Comparison of ENCODE assay signal across 21 mouse cellular contexts in genomic region chr17:31379086-31379485, GRCm38 (mm10). TPM values are rescaled to one million over a fixed set of nuclear protein-coding genes. Genes with fewer than 3 reads are reported as not detected.
DNase-seq lines count a peak whose midpoint lies in the region; ATAC-seq and TF ChIP-seq lines count a peak whose summit lies in the region.
"Had no signal": no experiment of that assay in that cellular context is flagged by ENCODE, and none has a peak within 500 bp of the region (broad histone marks: within the 10 kb centered on the region; RNA-seq: fewer than 3 reads in every experiment).

No protein-coding gene starts in this region.

- no peaks in the 10 kb centered on the region for H3K9me3 ChIP-seq in forebrain, postnatal 0 days (ENCODE audit: low read length)
- no peaks in the 10 kb centered on the region for H3K9me3 ChIP-seq in forebrain, embryonic 10.5 days
- no peaks in the 10 kb centered on the region for H3K9me3 ChIP-seq in MEL (replicated peaks; ENCODE audit: insufficient read depth, low read length)
- H3K9me3 ChIP-seq: heart, embryonic 13.5 days; hindbrain, embryonic 15.5 days; kidney, embryonic 15.5 days; midbrain, embryonic 13.5 days had no signal

- TF ChIP-seq CTCF in forebrain, postnatal 0 days (IDR thresholded peaks at IDR 0.05; ENCODE audit: low read depth) = peak; percentile 39; the same call in 1 of the 2 replicates
- TF ChIP-seq CTCF in layer of hippocampus, adult 2 months (conservative IDR thresholded peaks at IDR 0.05) = no peak; the same call in 1 of the 2 replicates
- peak in 1 of 3 experiments; percentile 23; a peak in 2 of 6 replicates for TF ChIP-seq CTCF in MEL (IDR thresholded peaks at IDR 0.05 in 2 of 3, conservative IDR thresholded peaks at IDR 0.05 in 1 of 3; ENCODE audit: control insufficient read depth in 1 of 3, insufficient read depth in 1 of 3, low read depth in 2 of 3, low read length in 3 of 3, poor library complexity in 1 of 3, severe bottlenecking in 1 of 3)
- TF ChIP-seq CTCF in gastrocnemius, adult 2 months (IDR thresholded peaks at IDR 0.05) = no peak

- no peak overlapping the region for H3K27ac ChIP-seq in forebrain, postnatal 0 days (ENCODE audit: low read depth, low read length)
- no peak overlapping the region for H3K27ac ChIP-seq in forebrain, embryonic 10.5 days
- H3K27ac ChIP-seq in layer of hippocampus, adult 2 months = peak overlapping the region; percentile 82
- no peak overlapping the region for H3K27ac ChIP-seq in MEL (ENCODE audit: control insufficient read depth, low read depth, low read length)
- H3K27ac ChIP-seq in gastrocnemius, adult 2 months = no peak overlapping the region
- H3K27ac ChIP-seq: heart, embryonic 13.5 days; hindbrain, embryonic 15.5 days; kidney, embryonic 15.5 days had no signal

- 73% methylated on average over 2 of the region's 2 CpGs for WGBS in forebrain, postnatal 0 days
- WGBS in forebrain, embryonic 10.5 days = 93% methylated on average over 2 of the region's 2 CpGs

- H3K27me3 ChIP-seq in forebrain, postnatal 0 days (ENCODE audit: insufficient read depth, low read length) = no peaks in the 10 kb centered on the region
- peaks cover 9% of the 10 kb centered on the region for H3K27me3 ChIP-seq in forebrain, embryonic 10.5 days (ENCODE audit: poor library complexity, severe bottlenecking)
- peaks cover 2 to 3% of the 10 kb centered on the region in 2 experiments; a peak in 3 of 4 replicates for H3K27me3 ChIP-seq in MEL (ENCODE audit: control insufficient read depth in 1 of 2, insufficient read depth in 2 of 2, low read length in 2 of 2)
- H3K27me3 ChIP-seq: hindbrain, embryonic 15.5 days; midbrain, embryonic 13.5 days; Patski had no signal

- TF ChIP-seq EP300 in MEL (IDR thresholded peaks at IDR 0.05; ENCODE audit: low read depth in 1 of 2, low read length in 2 of 2) = no peak

- ATAC-seq in forebrain, postnatal 0 days = no peak
- ATAC-seq: forebrain, embryonic 14.5 days; midbrain, embryonic 13.5 days; Patski had no signal

- TF ChIP-seq RAD21 in MEL (IDR thresholded peaks at IDR 0.05; ENCODE audit: low read depth, low read length) = no peak

- TF ChIP-seq POLR2A in MEL (IDR thresholded peaks at IDR 0.05; ENCODE audit: control insufficient read depth in 1 of 2, insufficient read depth in 1 of 2, low read depth in 1 of 2, low read length in 2 of 2, poor library complexity in 1 of 2) = no peak

- no peak overlapping the region for H3K9ac ChIP-seq in forebrain, postnatal 0 days
- H3K9ac ChIP-seq in MEL (ENCODE audit: control insufficient read depth, low read depth, low read length, poor library complexity, severe bottlenecking) = no peak overlapping the region
- H3K9ac ChIP-seq: heart, embryonic 13.5 days; hindbrain, embryonic 15.5 days; kidney, embryonic 15.5 days had no signal

- no peak overlapping the region for H3K4me3 ChIP-seq in forebrain, postnatal 0 days (ENCODE audit: low read depth, low read length)
- H3K4me3 ChIP-seq in forebrain, embryonic 10.5 days = no peak overlapping the region
- no peak overlapping the region for H3K4me3 ChIP-seq in layer of hippocampus, adult 2 months
- peak overlapping the region in 1 of 2 experiments; percentile 43; a peak in 1 of 4 replicates for H3K4me3 ChIP-seq in MEL (ENCODE audit: control insufficient read depth in 1 of 2, insufficient read depth in 1 of 2, low read depth in 2 of 2, low read length in 2 of 2)
- no peak overlapping the region for H3K4me3 ChIP-seq in gastrocnemius, adult 2 months
- H3K4me3 ChIP-seq: heart, embryonic 13.5 days; hindbrain, embryonic 15.5 days; kidney, embryonic 15.5 days; midbrain, embryonic 13.5 days had no signal

- H3K79me2 ChIP-seq in MEL (ENCODE audit: control insufficient read depth, insufficient read depth, low read length, poor library complexity) = no peaks in the 10 kb centered on the region

- no peak for DNase-seq in forebrain, postnatal 0 days
- DNase-seq in forebrain, embryonic 10.5 days (ENCODE audit: extremely low spot score, low spot score) = no peak
- DNase-seq in layer of hippocampus, adult 2 months (ENCODE audit: low spot score in 2 of 2) = no peak
- DNase-seq in layer of hippocampus, adult 11-12 months (ENCODE audit: low spot score) = no peak
- DNase-seq in 416B (ENCODE audit: low read depth) = peak; percentile 21
- DNase-seq in MEL (ENCODE audit: low read depth, low spot score) = peak; percentile 24
- DNase-seq in gastrocnemius, adult 2 months = no peak
- DNase-seq in testis, postnatal 10 days (ENCODE audit: low spot score) = no peak
- DNase-seq: B cell, adult 2 months; gastrocnemius, postnatal 25 days; heart, postnatal 4 days; kidney, postnatal 4 days; right cerebral cortex, postnatal 25 days; spleen, adult 18-20 months; thymus, postnatal 14 days had no signal

- intact Hi-C loops in gastrocnemius, adult 2 months (cut with DNase I) = loop anchor here (2.0 kb wide), 1 partner anchor 286 kb away; no protein-coding TSS in a partner anchor

- no peak overlapping the region for H3K4me2 ChIP-seq in forebrain, postnatal 0 days (ENCODE audit: low read depth)
- H3K4me2 ChIP-seq: heart, embryonic 13.5 days; kidney, embryonic 15.5 days had no signal

- H3K36me3 ChIP-seq in forebrain, postnatal 0 days (ENCODE audit: insufficient read depth) = no peaks in the 10 kb centered on the region
- H3K36me3 ChIP-seq in forebrain, embryonic 10.5 days (replicated peaks) = no peaks in the 10 kb centered on the region
- H3K36me3 ChIP-seq in MEL (ENCODE audit: control insufficient read depth in 1 of 2, insufficient read depth in 2 of 2, low read length in 2 of 2) = no peaks in the 10 kb centered on the region
- H3K36me3 ChIP-seq: heart, embryonic 13.5 days; hindbrain, embryonic 15.5 days; kidney, embryonic 15.5 days; midbrain, embryonic 13.5 days had no signal

- H3K4me1 ChIP-seq in forebrain, postnatal 0 days (ENCODE audit: insufficient read depth) = peaks cover 6% of the 10 kb centered on the region; the same call in 1 of the 2 replicates
- peaks cover 7% of the 10 kb centered on the region for H3K4me1 ChIP-seq in forebrain, embryonic 10.5 days
- H3K4me1 ChIP-seq in MEL (ENCODE audit: control insufficient read depth in 1 of 2, insufficient read depth in 2 of 2, low read length in 2 of 2) = no peaks in the 10 kb centered on the region

TF ChIP-seq in MEL, 35 proteins besides CTCF, POLR2A, EP300 and RAD21:
- TF ChIP-seq ELF1 (IDR thresholded peaks at IDR 0.05; ENCODE audit: low read depth, low read length) (no peak), MAFK (IDR thresholded peaks at IDR 0.05; ENCODE audit: borderline replicate concordance, low read depth, low read length) (no peak), SMC3 (IDR thresholded peaks at IDR 0.05; ENCODE audit: low read depth, low read length) (peak; percentile 31; the same call in 1 of the 2 replicates), CHD1 (IDR thresholded peaks at IDR 0.05; ENCODE audit: low read depth, low read length) (no peak), NRF1 (IDR thresholded peaks at IDR 0.05; ENCODE audit: insufficient read depth, low read depth, low read length, poor library complexity, severe bottlenecking) (no peak), TAL1 (IDR thresholded peaks at IDR 0.05; ENCODE audit: low read length) (no peak)
TF ChIP-seq in MEL: peak in this region for 1.

RNA-seq across cellular contexts. Expression of gene Pde9a, which starts 6.9 kb away (rescaled TPM):
- 40.4 and 43.9 TPM in 2 replicates for total RNA-seq in forebrain, postnatal 0 days (2014; rRNA removed)
- polyA plus RNA-seq in forebrain, postnatal 0 days (2015; fragmentation: Nextera tagmentation; extraction: Ambion mirVana) = 35.5 and 43.6 TPM in 2 replicates
- polyA plus RNA-seq in forebrain, embryonic 10.5 days (2016; fragmentation: Nextera tagmentation; extraction: Ambion mirVana) = 16.6 and 16.8 TPM in 2 replicates
- total RNA-seq in layer of hippocampus, adult 2 months (2021) = 10 to 100 TPM; 21.8 to 31.9 TPM
- 0.20 TPM in 1 of 2 replicates, not detected in the other for total RNA-seq in MEL (2012; rRNA removed)
- under 1 TPM in 1 of 2 experiments, not detected in 1; 0.56 TPM for polyA plus RNA-seq in MEL (2012; ENCODE audit: insufficient read depth in 1 of 2, insufficient read length in 2 of 2, low read depth in 1 of 2, low replicate concordance in 2 of 2, missing spikeins in 1 of 2)
- total RNA-seq in gastrocnemius, adult 2 months (2021) = 1 to 10 TPM; 1.8 to 3.3 TPM
- polyA plus RNA-seq: Patski had no signal

Comparison
In these comparisons a context has a peak if more than half of its experiments do, and no peak if none do; other contexts are left out.
1. DNase-seq: peak in 416B (single experiment) and MEL (single experiment); none in forebrain, postnatal 0 days (single experiment), forebrain, embryonic 10.5 days (single experiment), layer of hippocampus, adult 2 months (0 of 2), layer of hippocampus, adult 11-12 months (single experiment), gastrocnemius, adult 2 months (single experiment) and testis, postnatal 10 days (single experiment).